Comparison of ENCODE assay signal across 7 mouse cellular contexts in genomic region chr11:71750534-71751173, GRCm38 (mm10). TPM values are rescaled to one million over a fixed set of nuclear protein-coding genes. Genes with fewer than 3 reads are reported as not detected.
DNase-seq lines count a peak whose midpoint lies in the region; ATAC-seq lines count a peak whose summit lies in the region.

No protein-coding gene starts in this region.

- ATAC-seq in intestine, embryonic 16.5 days: peak; percentile 79
- peak; percentile 92 for ATAC-seq in midbrain, embryonic 14.5 days (ENCODE audit: low FRiP score, low TSS enrichment)

- intact Hi-C loops in left cerebral cortex, postnatal 4 days (cut with DNase I): loop anchor here (5.0 kb wide), 2 partner anchors 272 to 403 kb away; no protein-coding TSS in a partner anchor

- H3K27me3 ChIP-seq in intestine, embryonic 16.5 days (replicated peaks; ENCODE audit: control insufficient read depth, insufficient read depth, low read length): peaks cover 28% of the 10 kb centered on the region
- H3K27me3 ChIP-seq in midbrain, embryonic 14.5 days (ENCODE audit: control insufficient read depth, insufficient read depth, low read length): no peaks in the 10 kb centered on the region

- H3K9ac ChIP-seq in intestine, embryonic 16.5 days (ENCODE audit: low read depth, low read length): peak overlapping the region; percentile 57
- peak overlapping the region; percentile 84 for H3K9ac ChIP-seq in midbrain, embryonic 14.5 days (replicated peaks; ENCODE audit: low read length)

- 2% methylated on average over 60 of the region's 60 CpGs for WGBS in intestine, embryonic 16.5 days
- WGBS in midbrain, embryonic 14.5 days: 1% methylated on average over 53 of the region's 60 CpGs

- H3K4me2 ChIP-seq in intestine, embryonic 16.5 days (ENCODE audit: low read depth, low read length): peak overlapping the region; percentile 92
- H3K4me2 ChIP-seq in midbrain, embryonic 14.5 days (ENCODE audit: low read length): peak overlapping the region; percentile 78

- no peak overlapping the region for H3K27ac ChIP-seq in intestine, embryonic 16.5 days (ENCODE audit: low read length)
- H3K27ac ChIP-seq in midbrain, embryonic 14.5 days (replicated peaks; ENCODE audit: low read depth, low read length): peak overlapping the region; percentile 85

- peak overlapping the region; percentile 53 for H3K4me3 ChIP-seq in intestine, embryonic 16.5 days (ENCODE audit: low read length)
- H3K4me3 ChIP-seq in midbrain, embryonic 14.5 days (replicated peaks; ENCODE audit: low read depth, low read length): peak overlapping the region; percentile 93

- no peaks in the 10 kb centered on the region for H3K9me3 ChIP-seq in intestine, embryonic 16.5 days (ENCODE audit: control insufficient read depth, low read length)
- H3K9me3 ChIP-seq in midbrain, embryonic 14.5 days (ENCODE audit: control insufficient read depth, low read length): no peaks in the 10 kb centered on the region

- DNase-seq in adrenal gland, postnatal 10 days: peak; percentile 73
- peak; percentile 76 for DNase-seq in cerebellum, adult 8-10 months
- DNase-seq in frontal cortex, postnatal 10 days (ENCODE audit: low spot score in 2 of 2): peak; percentile 56 to 73
- peak; percentile 73 for DNase-seq in left cerebral cortex, postnatal 4 days
- DNase-seq in midbrain, embryonic 14.5 days: peak; percentile 92
- DNase-seq in thymus, postnatal 10 days (ENCODE audit: low spot score in 2 of 2): peak; percentile 50 to 62

- H3K36me3 ChIP-seq in intestine, embryonic 16.5 days (ENCODE audit: control insufficient read depth, insufficient read depth, low read length): no peaks in the 10 kb centered on the region
- H3K36me3 ChIP-seq in midbrain, embryonic 14.5 days (ENCODE audit: control insufficient read depth, insufficient read depth, low read length): no peaks in the 10 kb centered on the region

- no peaks in the 10 kb centered on the region for H3K4me1 ChIP-seq in intestine, embryonic 16.5 days (ENCODE audit: control insufficient read depth, insufficient read depth, low read length)
- peaks cover 42% of the 10 kb centered on the region for H3K4me1 ChIP-seq in midbrain, embryonic 14.5 days (ENCODE audit: control insufficient read depth, insufficient read depth, low read length)

RNA-seq across cellular contexts. Expression of gene Wscd1, which starts 0.9 kb away (rescaled TPM):
- total RNA-seq in adrenal gland, postnatal 10 days (2021): 1 to 10 TPM; 6.7 to 10.0 TPM
- 2.9 and 3.0 TPM in 2 replicates for polyA plus RNA-seq in intestine, embryonic 16.5 days (2015; fragmentation: Nextera tagmentation; extraction: Ambion mirVana)
- 10 to 100 TPM; 61.4 to 71.4 TPM for total RNA-seq in left cerebral cortex, postnatal 4 days (2021)
- 62.7 and 67.1 TPM in 2 replicates for polyA plus RNA-seq in midbrain, embryonic 14.5 days (2014; fragmentation: Nextera tagmentation; extraction: Ambion mirVana)

Comparison
In these comparisons a context has a peak if more than half of its experiments do, and no peak if none do; other contexts are left out.
1. RNA of gene Wscd1, which starts 0.9 kb away (total RNA-seq): 61.4 to 71.4 TPM in left cerebral cortex, postnatal 4 days; 6.7 to 10.0 TPM in adrenal gland, postnatal 10 days; every median in the first group is over 4 times any median in the second.
2. Peak in every context shown above with its lines, with median percentiles within 50 percentile points of each other: DNase-seq.